Mouse (Mus musculus) left cerebral cortex, adult 8-10 months (tissue): ENCODE data around the gene Pax7. TPM values are rescaled to one million over a fixed set of nuclear protein-coding genes. Genes with fewer than 3 reads are reported as not detected.

Source experiments
- DNase-seq, 2 experiments: peaks; one replicate each; pipeline ENCODE4 v3.0.0; 2022; ENCODE audit warnings: low spot score in 2 of 2
- total RNA-seq, 4 experiments: library from RNA; stranded (reverse); gene quantifications; 2 replicates each; pipeline ENCODE4 v1.2.4; 2022

Gene Pax7
- total RNA-seq, 4 experiments from 2014 or later: 0.20 to 1.0 TPM; not detected in 2

- no peak for DNase-seq
Observed at GRCm38 (mm10) chr4:139698602-139699001, 134.7 kb downstream of the Pax7 start.

GRCm38 (mm10) chr4:139697755-139698154 is 135.6 kb downstream of the Pax7 start:
- DNase-seq: no peak

GRCm38 (mm10) chr4:139693315-139693714 is 140.0 kb downstream of the Pax7 start:
- no peak for DNase-seq

- no peak for DNase-seq
Observed at GRCm38 (mm10) chr4:139689627-139690269, 143.6 kb downstream of the Pax7 start.

- no peak for DNase-seq
Observed at GRCm38 (mm10) chr4:139688058-139688457, 145.3 kb downstream of the Pax7 start.

Other genes with a start within 250 kb of the Pax7 start
- gene Gm21969, start 230.3 kb downstream of the Pax7 start, total RNA-seq: not detected
- 10 to 100 TPM; 17.4 to 19.5 (median 19.0) TPM for gene Aldh4a1, start 210.7 kb downstream of the Pax7 start, total RNA-seq
- gene Tas1r2, start 180.0 kb downstream of the Pax7 start, total RNA-seq: not detected
- 1 to 10 TPM; 6.7 to 8.8 (median 7.6) TPM for gene Klhdc7a, start 134.5 kb upstream of the Pax7 start, total RNA-seq